Mouse (Mus musculus) urinary bladder, postnatal 36 days (tissue): ENCODE data around the gene Ifitm5.
"Not testable (repeated sequence)": the region's sequence is repeated elsewhere in the genome, so short reads cannot be mapped to it uniquely, and the experiment has no call there.

ENCODE experiments used
- DNase-seq, 2 experiments: peaks; one replicate each; pipeline ENCODE4 v3.0.0; 2022; ENCODE audit warnings: low spot score in 2 of 2, mixed read lengths in 1 of 2

The Ifitm5 gene

GRCm38 (mm10) chr7:140949824-140950530, at the start of gene Ifitm5:
Gene Ifitm5, minus strand, starts transcription at chr7:140950291.
- DNase-seq = no peak

- DNase-seq = no peak
Observed at GRCm38 (mm10) chr7:140998853-140999700, 49.0 kb upstream of the Ifitm5 start.

- no peak for DNase-seq
Observed at GRCm38 (mm10) chr7:140997817-140998216, 47.7 kb upstream of the Ifitm5 start.

- DNase-seq = no peak
Observed at GRCm38 (mm10) chr7:140991117-140991689, 41.1 kb upstream of the Ifitm5 start.

GRCm38 (mm10) chr7:140990622-140991021, 40.5 kb upstream of the Ifitm5 start:
- DNase-seq = no peak

- no peak for DNase-seq
Observed at GRCm38 (mm10) chr7:140990185-140990584, 40.1 kb upstream of the Ifitm5 start.

- no peak for DNase-seq
Observed at GRCm38 (mm10) chr7:140989022-140989421, 38.9 kb upstream of the Ifitm5 start.

GRCm38 (mm10) chr7:140987182-140988138, 37.4 kb upstream of the Ifitm5 start:
- DNase-seq = no peak

GRCm38 (mm10) chr7:140982971-140983370, 32.9 kb upstream of the Ifitm5 start:
- no peak for DNase-seq

- no peak for DNase-seq
Observed at GRCm38 (mm10) chr7:140981704-140982103, 31.6 kb upstream of the Ifitm5 start.

- not testable (repeated sequence) for DNase-seq
Observed at GRCm38 (mm10) chr7:140976720-140977119, 26.6 kb upstream of the Ifitm5 start.

- no peak for DNase-seq
Observed at GRCm38 (mm10) chr7:140975465-140975864, 25.4 kb upstream of the Ifitm5 start.

GRCm38 (mm10) chr7:140974940-140975339, 24.8 kb upstream of the Ifitm5 start:
- DNase-seq = no peak

- no peak for DNase-seq
Observed at GRCm38 (mm10) chr7:140973396-140974165, 23.5 kb upstream of the Ifitm5 start.

- DNase-seq = no peak
Observed at GRCm38 (mm10) chr7:140971479-140972171, 21.5 kb upstream of the Ifitm5 start.

GRCm38 (mm10) chr7:140970931-140971330, 20.8 kb upstream of the Ifitm5 start:
- no peak for DNase-seq

- not testable (repeated sequence) for DNase-seq
Observed at GRCm38 (mm10) chr7:140968710-140969109, 18.6 kb upstream of the Ifitm5 start.

- DNase-seq = no peak
Observed at GRCm38 (mm10) chr7:140967862-140968591, 17.9 kb upstream of the Ifitm5 start.

GRCm38 (mm10) chr7:140966921-140967320, 16.8 kb upstream of the Ifitm5 start, which contains the start of gene Ifitm1:
Gene Ifitm1, plus strand, starts transcription at chr7:140967221.
- DNase-seq = no peak
